Mouse (Mus musculus): ENCODE data around the gene Myh1. TPM values are rescaled to one million over a fixed set of nuclear protein-coding genes. Genes with fewer than 3 reads are reported as not detected.

Gene Myh1
- polyA plus RNA-seq, 1 experiment from 2014 or later, result not detected

DNA sequence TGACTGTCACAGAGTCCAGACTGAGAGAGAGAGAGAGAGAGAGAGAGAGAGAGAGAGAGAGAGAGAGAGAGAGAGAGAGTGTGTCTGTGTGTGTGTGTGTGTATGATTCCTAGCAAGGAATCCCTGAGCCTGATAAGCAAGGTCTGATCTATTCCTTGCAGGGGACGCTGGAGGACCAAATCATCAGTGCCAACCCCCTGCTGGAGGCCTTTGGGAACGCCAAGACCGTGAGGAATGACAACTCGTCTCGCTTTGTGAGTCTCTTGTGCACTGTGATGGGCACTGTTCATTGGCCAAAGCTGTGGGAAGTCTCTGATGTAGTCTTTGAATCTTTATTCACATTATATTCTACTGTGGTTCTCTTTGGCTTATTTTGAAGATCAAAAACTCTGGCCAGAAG lies 23.5 kb upstream of the Myh1 start:
- no peak overlapping the region for H3K27ac ChIP-seq
- no peaks in the 10 kb centered on the region for H3K36me3 ChIP-seq (replicated peaks)
- no peak overlapping the region for H3K4me3 ChIP-seq (replicated peaks)
- H3K4me1 ChIP-seq, result no peaks in the 10 kb centered on the region
- H3K27me3 ChIP-seq, result no peaks in the 10 kb centered on the region
- H3K4me2 ChIP-seq, result no peak overlapping the region
- no peaks in the 10 kb centered on the region for H3K9me3 ChIP-seq
- whole genome bisulfite sequencing, result 63% methylated on average over 5 of the region's 5 CpGs
- no peak overlapping the region for H3K9ac ChIP-seq
- ATAC-seq (ENCODE audit: low FRiP score), result no peak

DNA sequence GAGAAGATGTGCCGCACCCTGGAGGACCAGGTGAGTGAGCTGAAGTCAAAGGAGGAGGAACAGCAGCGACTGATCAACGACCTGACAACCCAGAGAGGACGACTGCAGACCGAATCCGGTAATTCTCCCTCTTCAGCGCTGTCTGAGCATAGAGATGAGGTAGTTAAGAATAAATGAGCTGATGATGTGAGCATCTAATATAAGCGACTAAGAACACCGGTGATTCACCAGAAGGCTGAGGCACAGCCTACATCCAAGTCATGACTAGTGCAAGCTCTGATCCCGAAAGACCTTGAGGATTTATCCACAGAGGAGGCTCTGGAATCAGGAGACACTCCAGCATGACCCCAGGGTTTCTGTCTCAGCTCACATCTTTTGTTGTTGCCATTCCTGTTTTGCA lies 9.5 kb upstream of the Myh1 start:
- H3K9me3 ChIP-seq, result no peaks in the 10 kb centered on the region
- ATAC-seq (ENCODE audit: low FRiP score), result no peak
- H3K27me3 ChIP-seq, result no peaks in the 10 kb centered on the region
- no peak overlapping the region for H3K27ac ChIP-seq
- WGBS, result 85% methylated on average over 10 of the region's 10 CpGs
- H3K9ac ChIP-seq, result no peak overlapping the region
- no peaks in the 10 kb centered on the region for H3K4me1 ChIP-seq
- H3K36me3 ChIP-seq (replicated peaks), result no peaks in the 10 kb centered on the region
- H3K4me2 ChIP-seq, result no peak overlapping the region
- H3K4me3 ChIP-seq (replicated peaks), result no peak overlapping the region

DNA sequence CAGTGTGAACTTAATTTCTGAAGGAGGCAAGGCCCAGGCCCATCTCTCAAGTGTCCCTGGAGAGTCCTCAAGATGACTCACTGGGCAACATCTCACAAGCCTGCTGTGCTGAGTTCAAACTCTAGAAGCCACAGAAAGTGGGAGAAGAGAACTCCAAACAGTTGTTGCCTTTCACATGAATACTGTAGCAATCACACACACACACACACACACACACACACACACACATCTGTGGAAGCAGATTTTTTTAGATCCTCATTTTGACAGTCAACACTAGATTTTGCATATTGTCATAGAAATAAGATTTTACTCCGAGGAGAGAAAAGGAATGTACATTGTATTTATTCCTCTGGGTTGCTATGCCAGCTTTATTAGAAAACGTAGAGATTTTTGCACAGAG lies 9.0 kb upstream of the Myh1 start:
- no peak for ATAC-seq (ENCODE audit: low FRiP score)

DNA sequence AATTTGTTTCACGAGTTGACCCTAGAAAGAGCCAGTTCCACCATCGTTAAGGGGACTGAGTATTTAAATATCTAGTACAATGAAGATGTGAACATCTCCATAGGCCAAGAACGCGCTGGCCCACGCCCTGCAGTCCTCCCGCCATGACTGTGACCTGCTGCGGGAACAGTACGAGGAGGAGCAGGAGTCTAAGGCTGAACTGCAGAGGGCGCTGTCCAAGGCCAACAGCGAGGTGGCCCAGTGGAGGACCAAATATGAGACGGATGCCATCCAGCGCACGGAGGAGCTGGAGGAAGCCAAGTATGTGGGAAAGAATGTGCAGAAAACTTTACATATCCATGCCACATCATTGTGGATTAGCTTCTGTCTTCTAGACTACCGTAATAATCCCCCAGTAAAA lies 8.4 kb upstream of the Myh1 start:
- no peaks in the 10 kb centered on the region for H3K9me3 ChIP-seq
- H3K9ac ChIP-seq, result no peak overlapping the region
- H3K36me3 ChIP-seq (replicated peaks), result no peaks in the 10 kb centered on the region
- H3K27me3 ChIP-seq, result no peaks in the 10 kb centered on the region
- no peak overlapping the region for H3K4me3 ChIP-seq (replicated peaks)
- WGBS, result 89% methylated on average over 14 of the region's 14 CpGs
- no peak overlapping the region for H3K4me2 ChIP-seq
- H3K27ac ChIP-seq, result no peak overlapping the region
- ATAC-seq (ENCODE audit: low FRiP score), result no peak
- H3K4me1 ChIP-seq, result no peaks in the 10 kb centered on the region

More for the DNA sequence above, 9.0 kb upstream of the Myh1 start:
- Histone ChIP-seq H3K36me3 (replicated peaks) (no peaks in the 10 kb centered on the region), H3K4me3 (replicated peaks) (no peak overlapping the region), H3K9me3 (no peaks in the 10 kb centered on the region), H3K4me2 (no peak overlapping the region), H3K4me1 (no peaks in the 10 kb centered on the region), H3K27ac (no peak overlapping the region), H3K27me3 (no peaks in the 10 kb centered on the region), H3K9ac (no peak overlapping the region)
- WGBS, result 85% methylated on average over 2 of the region's 2 CpGs

DNA sequence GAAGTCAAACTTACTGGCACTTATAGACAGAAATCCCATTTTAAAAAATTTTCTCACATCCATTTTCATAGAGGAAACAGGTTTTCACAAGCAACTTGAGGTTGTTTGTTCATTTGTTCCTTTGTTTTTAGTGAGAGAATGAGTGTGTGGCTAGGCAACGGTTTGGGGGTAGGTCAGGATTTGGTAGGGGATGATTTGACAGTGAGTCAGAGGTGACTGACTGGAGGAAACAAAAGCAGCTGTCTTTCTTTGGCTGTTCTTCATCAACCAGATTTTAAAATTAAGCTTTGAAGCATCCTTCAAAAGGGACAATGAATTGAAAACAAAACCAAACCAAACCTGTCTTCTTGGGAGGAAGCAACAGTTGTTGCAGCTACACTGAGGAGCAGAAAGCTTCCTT lies 531 bp upstream of the Myh1 start:
- WGBS, result 46% methylated on average over 1 of the region's 1 CpGs
- H3K27ac ChIP-seq, result no peak overlapping the region
- no peaks in the 10 kb centered on the region for H3K4me1 ChIP-seq

DNA sequence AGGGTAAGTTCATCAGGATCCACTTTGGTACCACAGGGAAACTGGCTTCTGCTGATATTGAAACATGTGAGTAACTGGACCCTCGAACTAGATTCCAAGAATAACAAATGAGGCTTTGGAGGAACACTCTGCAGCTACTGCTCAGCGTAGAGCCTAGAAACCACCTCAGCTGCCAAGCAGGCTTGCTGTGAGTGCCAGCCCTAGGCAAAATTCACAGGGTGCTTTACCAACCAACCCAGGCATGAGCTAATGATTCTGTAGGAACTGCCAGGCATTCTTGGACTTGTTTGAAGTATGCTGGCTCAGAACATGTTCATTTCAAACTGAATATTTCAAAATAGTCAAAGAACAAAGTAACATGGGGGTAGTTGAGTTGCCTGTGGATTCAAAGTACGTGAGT lies 4.9 kb downstream of the Myh1 start:
- H3K27me3 ChIP-seq, result no peaks in the 10 kb centered on the region
- no peak overlapping the region for H3K4me3 ChIP-seq (replicated peaks)
- no peak overlapping the region for H3K4me2 ChIP-seq
- WGBS, result 77% methylated on average over 3 of the region's 3 CpGs
- H3K27ac ChIP-seq, result no peak overlapping the region
- H3K9me3 ChIP-seq, result no peaks in the 10 kb centered on the region
- H3K4me1 ChIP-seq, result no peaks in the 10 kb centered on the region
- no peak for ATAC-seq (ENCODE audit: low FRiP score)
- no peak overlapping the region for H3K9ac ChIP-seq
- no peaks in the 10 kb centered on the region for H3K36me3 ChIP-seq (replicated peaks)

More for the DNA sequence above, 531 bp upstream of the Myh1 start:
- H3K36me3 ChIP-seq (replicated peaks), result no peaks in the 10 kb centered on the region
- no peak overlapping the region for H3K4me3 ChIP-seq (replicated peaks)
- no peaks in the 10 kb centered on the region for H3K9me3 ChIP-seq
- ATAC-seq (ENCODE audit: low FRiP score), result no peak
- no peaks in the 10 kb centered on the region for H3K27me3 ChIP-seq
- no peak overlapping the region for H3K9ac ChIP-seq
- no peak overlapping the region for H3K4me2 ChIP-seq

DNA sequence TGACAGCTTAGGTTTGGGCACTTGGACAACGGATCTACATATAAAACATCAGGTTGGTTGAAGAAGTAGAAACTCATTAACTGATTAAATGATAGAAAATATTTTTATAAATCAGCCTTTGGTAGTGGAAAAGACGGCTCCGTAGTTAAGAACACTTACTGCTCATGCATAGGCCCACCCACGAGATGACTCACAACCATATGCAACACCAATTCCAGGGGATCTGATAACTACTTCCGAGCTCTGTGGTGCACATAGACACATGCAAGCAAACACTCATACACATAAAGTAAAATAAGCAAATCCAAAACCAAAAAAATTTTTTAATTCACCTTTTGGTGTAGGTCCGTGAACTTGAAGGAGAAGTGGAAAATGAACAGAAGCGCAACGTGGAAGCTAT lies 22.0 kb downstream of the Myh1 start:
- Histone ChIP-seq H3K9ac (no peak overlapping the region), H3K4me2 (no peak overlapping the region), H3K4me1 (no peaks in the 10 kb centered on the region), H3K36me3 (replicated peaks) (no peaks in the 10 kb centered on the region), H3K27me3 (no peaks in the 10 kb centered on the region), H3K27ac (no peak overlapping the region), H3K9me3 (no peaks in the 10 kb centered on the region), H3K4me3 (replicated peaks) (no peak overlapping the region)
- 95% methylated on average over 8 of the region's 8 CpGs for whole genome bisulfite sequencing
- ATAC-seq (ENCODE audit: low FRiP score), result no peak

DNA sequence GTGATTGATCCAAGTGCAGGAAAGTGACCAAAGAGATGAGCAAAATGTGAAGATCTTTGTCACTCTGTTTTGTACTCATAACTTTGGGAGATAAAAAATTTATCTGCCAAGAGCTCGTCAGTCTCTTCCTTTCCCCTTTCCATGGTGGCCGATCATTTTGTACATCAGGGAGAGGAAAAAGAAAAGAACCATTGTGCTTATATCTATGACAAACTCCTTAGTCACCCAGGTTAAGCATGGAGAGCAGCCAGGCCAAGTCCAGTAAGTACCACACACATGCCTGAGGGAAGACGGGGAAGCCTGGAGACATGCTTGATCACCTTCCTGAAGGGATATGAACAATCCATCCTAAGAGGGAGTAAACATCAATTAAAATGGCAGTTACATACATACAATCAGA lies 24.6 kb downstream of the Myh1 start:
- Histone ChIP-seq H3K27me3 (no peaks in the 10 kb centered on the region), H3K9ac (no peak overlapping the region), H3K36me3 (replicated peaks) (no peaks in the 10 kb centered on the region), H3K4me3 (replicated peaks) (no peak overlapping the region), H3K4me1 (no peaks in the 10 kb centered on the region), H3K9me3 (no peaks in the 10 kb centered on the region), H3K4me2 (no peak overlapping the region), H3K27ac (no peak overlapping the region)
- ATAC-seq (ENCODE audit: low FRiP score), result no peak
- 86% methylated on average over 3 of the region's 3 CpGs for WGBS

DNA sequence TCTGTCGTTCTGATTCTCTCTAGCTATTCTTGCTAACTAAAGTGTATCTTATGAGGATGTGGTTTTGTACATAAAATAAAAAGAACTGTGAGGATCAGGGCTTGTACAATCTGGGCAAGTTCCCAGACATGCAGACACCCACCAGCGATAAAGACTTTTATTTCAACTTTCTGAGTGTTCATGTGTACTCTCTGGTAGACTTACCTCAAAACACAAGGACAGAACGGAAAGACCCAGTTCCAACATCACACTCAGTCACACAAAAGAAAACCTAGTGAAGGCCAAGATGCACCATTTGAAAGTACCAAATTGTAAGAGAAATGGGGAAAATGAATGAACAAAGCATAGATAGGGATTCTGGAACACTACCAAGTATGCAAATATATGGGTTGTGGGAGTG lies 28.9 kb downstream of the Myh1 start:
- Histone ChIP-seq H3K9ac (no peak overlapping the region), H3K27ac (no peak overlapping the region), H3K36me3 (replicated peaks) (no peaks in the 10 kb centered on the region), H3K4me1 (no peaks in the 10 kb centered on the region), H3K9me3 (no peaks in the 10 kb centered on the region), H3K4me2 (no peak overlapping the region), H3K4me3 (replicated peaks) (no peak overlapping the region), H3K27me3 (no peaks in the 10 kb centered on the region)
- no peak for ATAC-seq (ENCODE audit: low FRiP score)
- WGBS, result 89% methylated on average over 3 of the region's 3 CpGs

DNA sequence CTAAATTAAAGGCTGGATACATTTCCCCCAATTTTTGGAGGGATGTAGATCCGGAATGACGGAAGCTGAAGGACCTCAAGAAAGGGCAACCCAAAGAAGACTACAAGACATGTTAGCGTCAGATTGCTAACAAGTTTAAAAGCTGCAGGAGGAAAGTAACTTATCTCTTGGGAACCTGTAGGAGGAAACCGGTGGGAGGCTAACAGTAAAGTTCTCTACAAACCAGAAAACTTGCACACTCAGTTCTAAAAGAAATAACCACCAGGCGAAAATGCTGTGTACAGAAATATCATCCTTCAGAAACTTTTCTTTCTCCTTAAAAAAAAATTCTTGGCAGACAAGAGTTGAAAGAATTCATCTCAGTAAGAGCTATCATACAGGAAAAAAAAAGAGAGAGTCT lies 29.3 kb downstream of the Myh1 start:
- H3K4me1 ChIP-seq, result no peaks in the 10 kb centered on the region
- H3K27ac ChIP-seq, result no peak overlapping the region
- no peaks in the 10 kb centered on the region for H3K27me3 ChIP-seq
- H3K4me3 ChIP-seq (replicated peaks), result no peak overlapping the region
- no peak for ATAC-seq (ENCODE audit: low FRiP score)
- no peaks in the 10 kb centered on the region for H3K9me3 ChIP-seq
- no peak overlapping the region for H3K4me2 ChIP-seq
- no peaks in the 10 kb centered on the region for H3K36me3 ChIP-seq (replicated peaks)
- 92% methylated on average over 5 of the region's 5 CpGs for WGBS
- H3K9ac ChIP-seq, result no peak overlapping the region

DNA sequence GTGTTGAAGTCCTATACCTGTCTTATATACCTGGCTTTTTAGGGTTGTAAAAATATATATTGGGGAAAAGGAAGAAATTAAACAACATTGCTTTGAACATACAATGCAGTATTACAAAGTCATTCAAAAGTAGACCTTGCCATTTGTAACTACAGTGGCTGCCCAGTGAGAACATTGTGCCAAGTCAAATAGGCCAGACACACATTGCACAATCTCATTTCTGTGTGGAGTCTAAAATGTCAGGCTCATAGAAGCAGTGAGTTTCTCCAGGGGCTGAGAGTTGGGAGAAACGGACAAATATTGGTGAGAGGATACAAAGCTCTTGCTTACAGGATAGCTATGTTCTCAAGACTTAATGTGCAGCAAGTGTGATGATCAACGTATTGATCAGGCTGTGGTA lies 30.1 kb downstream of the Myh1 start:
- Histone ChIP-seq H3K4me3 (replicated peaks) (no peak overlapping the region), H3K4me2 (no peak overlapping the region), H3K27me3 (no peaks in the 10 kb centered on the region), H3K9me3 (no peaks in the 10 kb centered on the region), H3K36me3 (replicated peaks) (no peaks in the 10 kb centered on the region), H3K9ac (no peak overlapping the region), H3K4me1 (no peaks in the 10 kb centered on the region), H3K27ac (no peak overlapping the region)
- 83% methylated on average over 2 of the region's 2 CpGs for WGBS
- no peak for ATAC-seq (ENCODE audit: low FRiP score)

DNA sequence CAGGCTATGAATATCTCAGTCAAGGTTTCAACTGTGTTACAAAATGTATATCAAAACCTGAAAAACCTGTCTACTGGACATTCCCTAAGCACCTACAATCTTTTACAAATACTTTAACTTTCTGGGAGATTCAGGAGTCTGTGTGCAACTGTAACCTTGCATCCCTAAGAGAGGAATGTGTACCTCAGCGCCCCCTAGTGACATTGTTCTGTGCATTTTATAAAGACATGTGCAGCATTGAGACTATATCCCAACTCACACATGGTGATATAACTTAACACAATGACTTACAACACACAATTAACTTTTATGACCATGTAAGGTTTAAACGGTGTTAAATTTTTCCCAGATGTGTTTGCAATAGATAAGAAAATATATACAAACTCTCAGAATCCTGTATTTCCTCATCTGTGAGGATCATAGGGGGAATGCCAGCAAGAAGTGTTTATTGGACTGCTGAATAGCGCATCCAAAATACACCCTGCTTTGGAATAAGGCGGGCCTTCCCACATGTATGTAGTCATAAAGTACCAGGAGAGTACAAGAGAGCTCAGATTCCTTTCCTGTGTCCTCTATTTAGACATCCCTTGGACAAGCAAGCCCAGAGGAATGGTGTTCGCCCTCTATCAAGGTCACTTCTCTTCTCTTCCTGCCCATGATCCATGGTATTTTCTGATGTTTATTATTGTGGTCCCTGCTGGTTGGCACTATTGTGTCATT lies 35.9 kb downstream of the Myh1 start:
- Histone ChIP-seq H3K27me3 (no peaks in the 10 kb centered on the region), H3K4me1 (no peaks in the 10 kb centered on the region), H3K36me3 (replicated peaks) (no peaks in the 10 kb centered on the region), H3K4me3 (replicated peaks) (no peak overlapping the region), H3K4me2 (no peak overlapping the region), H3K9ac (no peak overlapping the region), H3K9me3 (no peaks in the 10 kb centered on the region), H3K27ac (no peak overlapping the region)
- WGBS, result 72% methylated on average over 5 of the region's 5 CpGs
- no peak for ATAC-seq (ENCODE audit: low FRiP score)

DNA sequence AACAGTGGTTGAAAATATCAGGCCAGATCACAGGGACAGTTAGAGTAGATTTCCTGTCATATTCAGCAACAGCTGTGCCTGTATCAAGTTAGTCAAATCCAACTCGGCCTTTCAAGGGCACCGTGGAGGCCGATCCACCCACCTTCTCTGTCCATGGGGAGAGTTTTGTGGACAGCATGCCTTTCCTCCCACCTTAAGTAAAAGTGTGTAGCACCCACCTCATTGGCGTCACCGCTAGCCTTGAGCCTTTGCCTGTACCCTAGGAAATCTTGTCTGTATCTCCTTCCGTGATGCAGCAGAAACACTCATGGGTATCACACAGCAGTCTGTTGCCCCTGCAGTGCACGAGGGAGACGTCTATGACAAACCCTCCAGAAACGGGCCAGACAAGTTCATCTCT lies 36.9 kb downstream of the Myh1 start:
- 88% methylated on average over 9 of the region's 9 CpGs for WGBS
- ATAC-seq (ENCODE audit: low FRiP score), result no peak
- H3K4me3 ChIP-seq (replicated peaks), result no peak overlapping the region
- H3K9me3 ChIP-seq, result no peaks in the 10 kb centered on the region
- no peak overlapping the region for H3K4me2 ChIP-seq
- H3K27me3 ChIP-seq, result no peaks in the 10 kb centered on the region
- H3K9ac ChIP-seq, result no peak overlapping the region
- no peak overlapping the region for H3K27ac ChIP-seq
- H3K4me1 ChIP-seq, result no peaks in the 10 kb centered on the region
- H3K36me3 ChIP-seq (replicated peaks), result no peaks in the 10 kb centered on the region

All from forebrain, embryonic 12.5 days (tissue).